ENCODE assay signal across 9 mouse cellular contexts in the genomic region with DNA sequence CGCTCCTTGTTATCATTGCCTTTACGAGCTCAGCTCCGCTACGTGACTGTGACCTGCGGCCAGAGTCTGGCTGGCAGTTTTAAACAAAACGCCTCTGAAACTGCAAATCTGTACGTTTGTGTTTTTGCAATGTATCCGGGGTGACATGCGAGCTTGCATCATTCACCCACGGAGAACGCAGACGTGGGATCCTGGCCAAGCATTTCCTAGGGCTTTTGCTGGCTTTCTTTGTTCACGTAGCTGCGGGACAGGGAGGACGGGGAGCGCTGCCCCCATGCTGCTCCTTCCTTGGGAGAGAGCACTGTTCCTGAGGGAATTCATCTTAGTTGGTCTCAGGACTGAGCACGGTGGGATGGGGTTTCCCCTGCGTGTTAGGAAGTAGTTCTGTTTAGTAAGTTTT. TPM values are rescaled to one million over a fixed set of nuclear protein-coding genes. Genes with fewer than 3 reads are reported as not detected.
DNase-seq lines count a peak whose midpoint lies in the region; ATAC-seq and TF ChIP-seq lines count a peak whose summit lies in the region.
"Had no signal": no experiment of that assay in that cellular context is flagged by ENCODE, and none has a peak within 500 bp of the region (broad histone marks: within the 10 kb centered on the region; RNA-seq: fewer than 3 reads in every experiment).

No protein-coding gene starts in this region.

- no peak for ATAC-seq in hindbrain, embryonic 11.5 days (ENCODE audit: low FRiP score)
- no peak for ATAC-seq in heart, postnatal 0 days (ENCODE audit: insufficient read depth, low read depth)
- ATAC-seq in midbrain, embryonic 15.5 days (replicated peaks), result no peak

- H3K4me2 ChIP-seq in hindbrain, embryonic 11.5 days (replicated peaks; ENCODE audit: low read depth, low read length), result no peak overlapping the region
- H3K4me2 ChIP-seq in heart, postnatal 0 days (ENCODE audit: low read depth, low read length), result peak overlapping the region; percentile 78
- H3K4me2 ChIP-seq in midbrain, embryonic 15.5 days, result peak overlapping the region; percentile 70; the same call in 1 of the 2 replicates

- 74% methylated on average over 18 of the region's 18 CpGs for WGBS in hindbrain, embryonic 10.5 days
- 73% methylated on average over 18 of the region's 18 CpGs for WGBS in hindbrain, embryonic 11.5 days
- WGBS in heart, postnatal 0 days, result 59% methylated on average over 18 of the region's 18 CpGs
- WGBS in midbrain, embryonic 15.5 days, result 56% methylated on average over 18 of the region's 18 CpGs

- no peak for TF ChIP-seq EP300 in heart, postnatal 0 days (IDR thresholded peaks at IDR 0.05; ENCODE audit: low read depth)

- H3K4me3 ChIP-seq in hindbrain, embryonic 10.5 days, result peak overlapping the region; percentile 73; the same call in 1 of the 2 replicates
- H3K4me3 ChIP-seq in hindbrain, embryonic 11.5 days (ENCODE audit: low read depth, low read length), result no peak overlapping the region
- peak overlapping the region; percentile 97; the same call in 1 of the 2 replicates for H3K4me3 ChIP-seq in heart, postnatal 0 days (ENCODE audit: low read depth, low read length)
- no peak overlapping the region for H3K4me3 ChIP-seq in midbrain, embryonic 15.5 days

- peaks cover 21% of the 10 kb centered on the region for H3K36me3 ChIP-seq in hindbrain, embryonic 10.5 days
- no peaks in the 10 kb centered on the region for H3K36me3 ChIP-seq in hindbrain, embryonic 11.5 days (ENCODE audit: control insufficient read depth, insufficient read depth, low read length)
- H3K36me3 ChIP-seq in heart, postnatal 0 days (replicated peaks; ENCODE audit: control insufficient read depth, insufficient read depth, low read length), result peaks cover 14% of the 10 kb centered on the region
- H3K36me3 ChIP-seq in midbrain, embryonic 15.5 days (replicated peaks), result peaks cover 3% of the 10 kb centered on the region; the same call in 1 of the 2 replicates

- H3K27ac ChIP-seq in hindbrain, embryonic 10.5 days, result peak overlapping the region; percentile 54; the same call in 1 of the 2 replicates
- H3K27ac ChIP-seq in hindbrain, embryonic 11.5 days (ENCODE audit: low read depth, low read length), result no peak overlapping the region
- peak overlapping the region; percentile 98; the same call in 1 of the 2 replicates for H3K27ac ChIP-seq in heart, postnatal 0 days (ENCODE audit: low read depth)
- H3K27ac ChIP-seq in midbrain, embryonic 15.5 days, result no peak overlapping the region

- H3K4me1 ChIP-seq in hindbrain, embryonic 10.5 days (replicated peaks), result peaks cover 81% of the 10 kb centered on the region
- peaks cover 15% of the 10 kb centered on the region for H3K4me1 ChIP-seq in hindbrain, embryonic 11.5 days (replicated peaks; ENCODE audit: control insufficient read depth, insufficient read depth, low read length)
- peaks cover 47% of the 10 kb centered on the region for H3K4me1 ChIP-seq in heart, postnatal 0 days (ENCODE audit: control insufficient read depth, insufficient read depth)
- H3K4me1 ChIP-seq in midbrain, embryonic 15.5 days, result peaks cover 69% of the 10 kb centered on the region

- H3K9ac ChIP-seq in hindbrain, embryonic 11.5 days (ENCODE audit: low read depth, low read length), result no peak overlapping the region
- H3K9ac ChIP-seq in heart, postnatal 0 days (replicated peaks; ENCODE audit: low read depth, low read length), result 0 out of 2 replicates have a peak overlapping the region, but pooled peaks have one; percentile 83
- H3K9ac ChIP-seq in midbrain, embryonic 15.5 days, result no peak overlapping the region

- no peaks in the 10 kb centered on the region for H3K27me3 ChIP-seq in hindbrain, embryonic 10.5 days (ENCODE audit: insufficient read depth, poor library complexity, severe bottlenecking)
- no peaks in the 10 kb centered on the region for H3K27me3 ChIP-seq in hindbrain, embryonic 11.5 days (ENCODE audit: control insufficient read depth, insufficient read depth, low read length)
- H3K27me3 ChIP-seq in heart, postnatal 0 days (ENCODE audit: control insufficient read depth, insufficient read depth, low read length), result no peaks in the 10 kb centered on the region
- no peaks in the 10 kb centered on the region for H3K27me3 ChIP-seq in midbrain, embryonic 15.5 days (replicated peaks)

- 0 out of 2 replicates have a peak, but pooled peaks cover 2% of the 10 kb centered on the region for H3K9me3 ChIP-seq in hindbrain, embryonic 10.5 days
- no peaks in the 10 kb centered on the region for H3K9me3 ChIP-seq in hindbrain, embryonic 11.5 days (ENCODE audit: control insufficient read depth, low read length)
- no peaks in the 10 kb centered on the region for H3K9me3 ChIP-seq in heart, postnatal 0 days (replicated peaks; ENCODE audit: control insufficient read depth, low read length)
- H3K9me3 ChIP-seq in midbrain, embryonic 15.5 days, result no peaks in the 10 kb centered on the region

- DNase-seq in hindbrain, embryonic 10.5 days (ENCODE audit: low spot score), result no peak
- no peak for DNase-seq in hindbrain, embryonic 11.5 days (ENCODE audit: low spot score)
- peak; percentile 43 to 52 for DNase-seq in cerebellum, postnatal 25 days
- DNase-seq in heart, postnatal 0 days (ENCODE audit: low spot score), result no peak
- no peak for DNase-seq in right cerebral cortex, adult 2 months (ENCODE audit: low spot score in 2 of 2)
- DNase-seq in c-Kit-positive CD71-positive TER-119-positive erythroid progenitor cells, embryonic 14.5 days (ENCODE audit: low spot score), result no peak
- DNase-seq in layer of hippocampus, adult 9-10 months (ENCODE audit: low spot score), result no peak
- DNase-seq: left cerebral cortex, postnatal 4 days had no signal

- no peak for TF ChIP-seq CTCF in heart, postnatal 0 days (IDR thresholded peaks at IDR 0.05; ENCODE audit: low read depth)

RNA-seq across cellular contexts. Expression of a gene that starts 2.4 kb away (rescaled TPM):
- polyA plus RNA-seq in hindbrain, embryonic 10.5 days (2016; fragmentation: Nextera tagmentation; extraction: Ambion mirVana), result 57.0 and 58.2 TPM in 2 replicates
- polyA plus RNA-seq in hindbrain, embryonic 11.5 days (2014; fragmentation: Nextera tagmentation; extraction: Ambion mirVana), result 36.7 and 36.9 TPM in 2 replicates
- 62.1 and 71.6 TPM in 2 replicates for total RNA-seq in heart, postnatal 0 days (2014; rRNA removed; ENCODE audit: low replicate concordance)
- 36.4 and 38.0 TPM in 2 replicates for polyA plus RNA-seq in heart, postnatal 0 days (2015; fragmentation: Nextera tagmentation; extraction: Ambion mirVana)
- polyA plus RNA-seq in midbrain, embryonic 15.5 days (2015; fragmentation: Nextera tagmentation; extraction: Ambion mirVana), result 62.8 and 63.9 TPM in 2 replicates

Comparison
In these comparisons a context has a peak if more than half of its experiments do, and no peak if none do; other contexts are left out.
1. H3K27ac ChIP-seq: peak in hindbrain, embryonic 10.5 days (single experiment) and heart, postnatal 0 days (single experiment); none in hindbrain, embryonic 11.5 days (single experiment) and midbrain, embryonic 15.5 days (single experiment).
2. H3K4me3 ChIP-seq: peak in hindbrain, embryonic 10.5 days (single experiment) and heart, postnatal 0 days (single experiment); none in hindbrain, embryonic 11.5 days (single experiment) and midbrain, embryonic 15.5 days (single experiment).
3. DNase-seq: peak in cerebellum, postnatal 25 days (2 of 2); none in hindbrain, embryonic 10.5 days (single experiment), hindbrain, embryonic 11.5 days (single experiment), heart, postnatal 0 days (single experiment), right cerebral cortex, adult 2 months (0 of 2), c-Kit-positive CD71-positive TER-119-positive erythroid progenitor cells, embryonic 14.5 days (single experiment) and layer of hippocampus, adult 9-10 months (single experiment).